Mouse (Mus musculus): Measurements from ENCODE around the gene Cdk18.

GRCm38 (mm10) chr1:132113098-132113497, 26.4 kb downstream of the Cdk18 start:
- TF ChIP-seq CTCF (IDR thresholded peaks at IDR 0.05; ENCODE audit: borderline replicate concordance, extremely low read depth, insufficient read depth, insufficient read length) (no peak), POLR2A (IDR thresholded peaks at IDR 0.05; ENCODE audit: borderline replicate concordance, extremely low read depth, insufficient read depth, insufficient read length, poor library complexity, severe bottlenecking) (no peak)
